Mouse (Mus musculus) CD4-positive naive resting alpha-beta T cell, adult 76 days (primary cell): ENCODE data around the gene Cnfn. TPM values are rescaled to one million over a fixed set of nuclear protein-coding genes. Genes with fewer than 3 reads are reported as not detected.

Experiments
- total RNA-seq: library from RNA; stranded (reverse); gene quantifications from one replicate; pipeline ENCODE4 v1.2.4, GENCODE M21; 2023

Cnfn gene
- total RNA-seq = not detected

GRCm38 (mm10) chr7:25369058-25369749 is at the start of gene Cnfn:
Gene Cnfn, minus strand, starts transcription at chr7:25369724.

GRCm38 (mm10) chr7:25412833-25413441 is 43.4 kb upstream of the Cnfn start, which contains the start of gene Cxcl17:
Gene Cxcl17, minus strand, starts transcription at chr7:25412886.

GRCm38 (mm10) chr7:25398610-25399009 is 29.1 kb upstream of the Cnfn start, which contains the start of gene Lipe:
Gene Lipe, minus strand, starts transcription at chr7:25398710.

Other genes starting within 250 kb of the Cnfn start
- 17.5 TPM for gene Pou2f2, start 190.0 kb downstream of the Cnfn start, total RNA-seq
- 112 TPM for gene Dedd2, start 149.1 kb downstream of the Cnfn start, total RNA-seq
- 16.2 TPM for gene Zfp526, start 148.3 kb downstream of the Cnfn start, total RNA-seq
- gene Gsk3a, start 131.9 kb downstream of the Cnfn start, total RNA-seq = 80.6 TPM
- 32.6 TPM for gene Erf, start 119.0 kb downstream of the Cnfn start, total RNA-seq
- 361 TPM for gene Cic, start 102.0 kb downstream of the Cnfn start, total RNA-seq
- gene Pafah1b3, start 71.7 kb downstream of the Cnfn start, total RNA-seq = 9.1 TPM
- not detected for gene Prr19, start 68.3 kb downstream of the Cnfn start, total RNA-seq
- gene Tmem145, start 63.6 kb downstream of the Cnfn start, total RNA-seq = not detected
- 1.2 TPM for gene Megf8, start 52.6 kb downstream of the Cnfn start, total RNA-seq
- 15.5 TPM for gene Lipe, start 29.0 kb upstream of the Cnfn start, total RNA-seq
- gene Cxcl17, start 43.2 kb upstream of the Cnfn start, total RNA-seq = not detected
- gene Ceacam1, start 107.9 kb upstream of the Cnfn start, total RNA-seq = 4.2 TPM
- gene Ceacam2, start 170.1 kb upstream of the Cnfn start, total RNA-seq = 0.29 TPM
- gene Erich4, start 246.2 kb upstream of the Cnfn start, total RNA-seq = not detected
- 77.8 TPM for gene Dmac2, start 249.7 kb upstream of the Cnfn start, total RNA-seq